Comparison of ENCODE assay signal across 8 mouse cellular contexts in genomic region chr11:116843261-116844233, GRCm38 (mm10). TPM values are rescaled to one million over a fixed set of nuclear protein-coding genes. Genes with fewer than 3 reads are reported as not detected.
DNase-seq lines count a peak whose midpoint lies in the region; ATAC-seq lines count a peak whose summit lies in the region.

Gene Mettl23, plus strand, starts transcription at chr11:116843278.
Gene Jmjd6, minus strand, starts transcription at chr11:116843449.

- peak within 1 kb of the TSS; percentile 73 for H3K4me3 ChIP-seq in heart, embryonic 10.5 days
- peak within 1 kb of the TSS; percentile 91 for H3K4me3 ChIP-seq in kidney, embryonic 15.5 days (replicated peaks)

- H3K9ac ChIP-seq in kidney, embryonic 15.5 days = peak within 1 kb of the TSS; percentile 94

- peak; percentile 93 to 94 for DNase-seq in B cell, adult 2 months
- DNase-seq in brain, adult 2 months (ENCODE audit: low read depth, low spot score) = peak; percentile 100
- DNase-seq in heart, embryonic 10.5 days (ENCODE audit: low spot score) = peak; percentile 99
- DNase-seq in liver = peak; percentile 98
- peak; percentile 97 for DNase-seq in spleen, postnatal 4 days (ENCODE audit: low spot score in 2 of 2)

- H3K36me3 ChIP-seq in heart, embryonic 10.5 days = peaks cover 54% of the 10 kb centered on the region
- peaks cover 53% of the 10 kb centered on the region for H3K36me3 ChIP-seq in kidney, embryonic 15.5 days

- no peaks in the 10 kb centered on the region for H3K9me3 ChIP-seq in heart, embryonic 10.5 days
- no peaks in the 10 kb centered on the region for H3K9me3 ChIP-seq in kidney, embryonic 15.5 days (replicated peaks)

- H3K27ac ChIP-seq in heart, embryonic 10.5 days = peak within 1 kb of the TSS; percentile 96
- H3K27ac ChIP-seq in kidney, embryonic 15.5 days = peak within 1 kb of the TSS; percentile 100

- under 1% methylated on average over 72 of the region's 72 CpGs for WGBS in heart, embryonic 10.5 days
- WGBS in kidney, embryonic 15.5 days = under 1% methylated on average over 72 of the region's 72 CpGs

- peak within 1 kb of the TSS; percentile 65 for H3K4me2 ChIP-seq in kidney, embryonic 15.5 days

- H3K4me1 ChIP-seq in heart, embryonic 10.5 days = peaks cover 30% of the 10 kb centered on the region
- H3K4me1 ChIP-seq in kidney, embryonic 15.5 days = peaks cover 45% of the 10 kb centered on the region

- no peaks in the 10 kb centered on the region for H3K27me3 ChIP-seq in heart, embryonic 10.5 days (ENCODE audit: insufficient read depth, poor library complexity, severe bottlenecking)
- H3K27me3 ChIP-seq in kidney, embryonic 15.5 days = no peaks in the 10 kb centered on the region

- peak; percentile 96 for ATAC-seq in erythroblast, adult 5-6 weeks (replicated peaks; ENCODE audit: low FRiP score, poor library complexity, severe bottlenecking)
- ATAC-seq in kidney, embryonic 15.5 days (replicated peaks; ENCODE audit: low FRiP score) = peak; percentile 96
- ATAC-seq in monocyte, adult 5-6 weeks (replicated peaks; ENCODE audit: insufficient number of reproducible peaks, low FRiP score, low TSS enrichment, poor library complexity, severe bottlenecking) = peak; percentile 90

RNA-seq across cellular contexts. Expression of gene Mettl23, which starts in this region (rescaled TPM):
- total RNA-seq in erythroblast, adult 5-6 weeks (2015; ENCODE audit: low replicate concordance) = 11.3 and 11.5 TPM in 2 replicates
- total RNA-seq in erythroblast, adult 5-6 weeks (2017; ENCODE audit: low replicate concordance) = 5.4 and 15.1 TPM in 2 replicates
- polyA plus RNA-seq in heart, embryonic 10.5 days (2016; fragmentation: Nextera tagmentation; extraction: Ambion mirVana) = 58.9 and 66.9 TPM in 2 replicates
- polyA plus RNA-seq in kidney, embryonic 15.5 days (2015; fragmentation: Nextera tagmentation; extraction: Ambion mirVana) = 51.5 and 60.6 TPM in 2 replicates
- total RNA-seq in monocyte, adult 5-6 weeks (2017) = 47.3 to 77.0 TPM (median 54.3 TPM) in 3 replicates

RNA-seq across cellular contexts. Expression of gene Jmjd6, which starts in this region (rescaled TPM):
- 12.5 and 24.2 TPM in 2 replicates for total RNA-seq in erythroblast, adult 5-6 weeks (2015; ENCODE audit: low replicate concordance)
- 10.7 and 13.9 TPM in 2 replicates for total RNA-seq in erythroblast, adult 5-6 weeks (2017; ENCODE audit: low replicate concordance)
- 89.1 and 114 TPM in 2 replicates for polyA plus RNA-seq in heart, embryonic 10.5 days (2016; fragmentation: Nextera tagmentation; extraction: Ambion mirVana)
- polyA plus RNA-seq in kidney, embryonic 15.5 days (2015; fragmentation: Nextera tagmentation; extraction: Ambion mirVana) = 72.6 and 75.5 TPM in 2 replicates
- 80.8 to 81.6 TPM (median 81.0 TPM) in 3 replicates for total RNA-seq in monocyte, adult 5-6 weeks (2017)

Comparison
In these comparisons a context has a peak if more than half of its experiments do, and no peak if none do; other contexts are left out.
1. Peak in every context shown above with its lines: DNase-seq, ATAC-seq, H3K4me3 ChIP-seq and H3K27ac ChIP-seq.